Mouse (Mus musculus) C2C12 (cell line): ENCODE results near the gene Pgk1.

Experiments
- CTCF ChIP-seq: IDR thresholded peaks from one replicate; pipeline ENCODE4 v1.5.1; 2011; ENCODE audit not compliant: control insufficient read depth, insufficient read depth, insufficient read length
- FOSL1 ChIP-seq: IDR thresholded peaks from one replicate; pipeline ENCODE4 v1.8.0; 2011; ENCODE audit warnings: mild to moderate bottlenecking, low read length; ENCODE audit not compliant: poor library complexity, insufficient read depth, severe bottlenecking
- MAX ChIP-seq: IDR thresholded peaks from one replicate; pipeline ENCODE4 v1.6.1; 2011; ENCODE audit warnings: mild to moderate bottlenecking, control low read depth
- MYOG ChIP-seq: IDR thresholded peaks from one replicate; pipeline ENCODE4 v1.6.1; 2011; ENCODE audit not compliant: control insufficient read depth, insufficient read length; ENCODE audit errors: extremely low read depth

GRCm38 (mm10) chrX:106189356-106189755 lies 2.5 kb downstream of the Pgk1 start:
- TF ChIP-seq CTCF, result no peak
- TF ChIP-seq FOSL1, result no peak
- no peak for TF ChIP-seq MYOG
- no peak for TF ChIP-seq MAX
